Mouse (Mus musculus) heart, postnatal 0 days (tissue): ENCODE data around the gene Gzmm. TPM values are rescaled to one million over a fixed set of nuclear protein-coding genes. Genes with fewer than 3 reads are reported as not detected.

Source experiments
- ATAC-seq: fragments of 200-750 bp; cut with Nextera tagmentation; 2 replicates; pipeline ENCODE4 v1.8.0; 2017; ENCODE audit warnings: low read depth, moderate number of reproducible peaks, moderate library complexity; ENCODE audit not compliant: insufficient read depth
- DNase-seq: peaks from one replicate; pipeline ENCODE4 v3.0.0-alpha.2; 2016; ENCODE audit warnings: low spot score
- H3K27ac ChIP-seq: fragments of 300-500 bp; sonication (generic); 2 replicates; pipeline ENCODE4 v1.5.1; 2014; ENCODE audit warnings: low read depth, mild to moderate bottlenecking
- H3K27me3 ChIP-seq: fragments of 300-500 bp; sonication (generic); 2 replicates; pipeline ENCODE4 v1.6.1; 2014; ENCODE audit warnings: low read length, mixed read lengths; ENCODE audit not compliant: control insufficient read depth, insufficient read depth
- H3K36me3 ChIP-seq: fragments of 300-500 bp; sonication (generic); replicated peaks from 2 replicates; pipeline ENCODE4 v1.6.1; 2014; ENCODE audit warnings: low read length, mixed read lengths; ENCODE audit not compliant: control insufficient read depth, insufficient read depth
- H3K4me1 ChIP-seq: fragments of 300-500 bp; sonication (generic); 2 replicates; pipeline ENCODE4 v1.6.1; 2014; ENCODE audit warnings: antibody characterized with exemption; ENCODE audit not compliant: control insufficient read depth, insufficient read depth
- H3K4me2 ChIP-seq: fragments of 300-500 bp; sonication (generic); 2 replicates; pipeline ENCODE4 v1.6.1; 2014; ENCODE audit warnings: low read depth, mild to moderate bottlenecking, low read length, moderate library complexity
- H3K4me3 ChIP-seq: fragments of 300-500 bp; sonication (generic); 2 replicates; pipeline ENCODE4 v1.5.1; 2014; ENCODE audit warnings: low read depth, low read length
- H3K9ac ChIP-seq: fragments of 300-500 bp; sonication (generic); replicated peaks from 2 replicates; pipeline ENCODE4 v1.6.1; 2014; ENCODE audit warnings: low read depth, low read length, mixed read lengths
- H3K9me3 ChIP-seq: fragments of 300-500 bp; sonication (generic); replicated peaks from 2 replicates; pipeline ENCODE4 v1.6.1; 2016; ENCODE audit warnings: low read length; ENCODE audit not compliant: control insufficient read depth
- CTCF ChIP-seq: IDR thresholded peaks from 2 replicates; pipeline ENCODE4 v1.5.1; 2016; ENCODE audit warnings: antibody characterized with exemption, control low read depth, low read depth
- EP300 ChIP-seq: IDR thresholded peaks from 2 replicates; pipeline ENCODE4 v1.6.1; 2016; ENCODE audit warnings: antibody characterized with exemption, low read depth
- WGBS: fragments of 180-500 bp; shearing (Covaris S2); extraction: QIAGEN DNeasy Blood & Tissue Kit; methylation state at CpG from one replicate; pipeline ENCODE4 v1.1.7; 2014; 5-methylcytosine and 5-hydroxymethylcytosine counted together
- polyA plus RNA-seq: library from polyadenylated mRNA; unstranded; fragments of >200 nt; fragmentation: Nextera tagmentation; extraction: Ambion mirVana; gene quantifications from 2 replicates; pipeline ENCODE4 v1.2.1, GENCODE M21; 2015
- total RNA-seq: library from RNA; depleted of rRNA; stranded (reverse); fragments of >200 nt; gene quantifications from 2 replicates; pipeline ENCODE4 v1.2.3, GENCODE M21; 2014; ENCODE audit warnings: low replicate concordance

Gene Gzmm
- total and polyA plus RNA-seq, 2 experiments from 2014 or later = 2.4 to 2.8 TPM

DNA sequence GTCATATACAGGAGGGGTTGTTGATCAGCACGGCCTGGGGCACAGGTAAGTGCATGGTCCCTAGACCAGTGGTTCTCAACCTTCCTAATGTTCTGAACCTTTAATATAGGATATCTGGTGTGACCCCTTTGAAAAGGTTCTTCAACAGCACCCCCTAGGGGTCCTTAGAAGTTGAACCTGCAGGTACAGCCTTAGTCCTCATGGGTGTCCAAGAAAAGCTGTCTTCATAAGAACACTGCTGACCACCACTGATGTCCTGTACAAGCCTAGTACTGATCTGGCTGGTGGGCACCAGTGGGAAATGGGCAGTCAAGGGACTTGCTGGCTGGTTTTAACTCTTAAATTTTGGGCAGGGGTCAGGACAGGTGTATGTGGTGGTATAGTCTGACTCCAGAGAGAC, 23.2 kb downstream of the Gzmm start:
- Histone ChIP-seq H3K9me3 (no peaks in the 10 kb centered on the region), H3K36me3 (peaks cover 30% of the 10 kb centered on the region), H3K4me3 (no peak overlapping the region), H3K4me1 (peaks cover 17% of the 10 kb centered on the region), H3K27me3 (peaks cover 25% of the 10 kb centered on the region), H3K27ac (no peak overlapping the region), H3K9ac (no peak overlapping the region), H3K4me2 (no peak overlapping the region)
- 65% methylated on average over 1 of the region's 1 CpGs for WGBS
- ATAC-seq = peak; percentile 6; the same call in 1 of the 2 replicates
- peak; percentile 20; the same call in 1 of the 2 replicates for TF ChIP-seq CTCF
- no peak for TF ChIP-seq EP300
- DNase-seq = no peak

DNA sequence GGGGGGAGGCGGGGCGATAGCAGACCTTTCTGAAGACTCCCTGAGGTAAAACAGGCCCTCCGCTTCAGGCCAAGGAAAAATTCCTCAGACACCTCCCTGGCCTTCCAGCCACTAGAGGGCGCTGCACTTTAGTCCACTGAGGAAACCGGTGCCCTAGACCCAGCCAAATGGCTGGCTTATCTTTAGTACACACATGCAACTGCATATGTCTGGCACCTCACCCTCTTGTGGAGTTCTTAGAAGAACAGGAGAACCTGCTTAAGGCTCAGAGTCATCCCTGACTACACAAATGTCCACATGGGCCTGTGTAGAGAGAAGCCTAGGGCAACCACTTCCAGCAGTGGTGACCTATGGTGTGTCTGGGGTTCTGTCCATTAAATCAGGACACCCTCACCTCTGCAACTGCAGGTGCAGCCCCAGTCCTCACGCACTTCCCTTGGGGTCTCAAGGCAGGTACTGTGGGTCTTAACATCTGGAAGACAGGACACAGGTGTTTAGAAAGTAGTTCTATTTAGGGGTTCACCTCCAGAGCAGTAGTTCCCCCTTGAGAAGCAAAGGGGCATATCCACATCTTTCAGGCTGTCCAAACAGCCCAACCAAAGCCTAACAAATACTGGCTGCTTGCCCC, 23.8 kb downstream of the Gzmm start:
- Histone ChIP-seq H3K27ac (no peak overlapping the region), H3K4me3 (no peak overlapping the region), H3K9me3 (no peaks in the 10 kb centered on the region), H3K36me3 (peaks cover 30% of the 10 kb centered on the region), H3K4me2 (no peak overlapping the region), H3K4me1 (peaks cover 19% of the 10 kb centered on the region), H3K9ac (no peak overlapping the region), H3K27me3 (peaks cover 31% of the 10 kb centered on the region)
- TF ChIP-seq EP300 (no peak), CTCF (peak; percentile 76)
- DNase-seq = peak; percentile 85
- peak; percentile 50 for ATAC-seq
- WGBS = 12% methylated on average over 5 of the region's 6 CpGs

- Histone ChIP-seq H3K36me3 (peaks cover 27% of the 10 kb centered on the region), H3K9ac (no peak overlapping the region), H3K9me3 (no peaks in the 10 kb centered on the region), H3K4me3 (no peak overlapping the region), H3K27ac (no peak overlapping the region), H3K4me2 (no peak overlapping the region), H3K4me1 (peaks cover 20% of the 10 kb centered on the region), H3K27me3 (peaks cover 36% of the 10 kb centered on the region)
- ATAC-seq (no peak), DNase-seq (no peak)
- no peak for TF ChIP-seq EP300
- no peak for TF ChIP-seq CTCF
- WGBS = 11% methylated on average over 1 of the region's 1 CpGs
Measured at GRCm38 (mm10) chr10:79713163-79713562, 24.3 kb downstream of the Gzmm start.

DNA sequence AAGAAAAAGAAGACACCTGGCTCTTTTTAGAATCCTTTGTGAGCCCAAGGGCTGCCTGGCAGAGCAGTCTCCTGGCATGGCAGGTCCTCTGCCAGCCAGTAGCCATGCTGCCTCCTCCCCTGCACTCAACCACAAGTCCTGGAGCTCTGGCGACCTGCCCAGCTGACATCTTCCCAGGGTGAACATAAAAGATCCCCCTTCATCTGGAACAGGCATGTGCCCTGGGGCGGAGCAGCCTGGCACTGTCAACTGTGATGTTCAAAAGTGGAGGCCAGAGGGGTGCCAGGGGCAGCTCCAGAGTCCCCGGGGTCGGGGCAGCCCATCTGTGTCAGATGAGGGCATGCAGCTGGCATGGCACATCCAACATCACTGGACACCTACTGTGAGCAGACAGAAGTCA, 26.2 kb downstream of the Gzmm start:
- Histone ChIP-seq H3K27me3 (peaks cover 48% of the 10 kb centered on the region), H3K9ac (no peak overlapping the region), H3K4me1 (peaks cover 14% of the 10 kb centered on the region), H3K4me3 (no peak overlapping the region), H3K4me2 (no peak overlapping the region), H3K36me3 (peaks cover 21% of the 10 kb centered on the region), H3K9me3 (no peaks in the 10 kb centered on the region), H3K27ac (no peak overlapping the region)
- ATAC-seq = no peak
- no peak for DNase-seq
- no peak for TF ChIP-seq CTCF
- no peak for TF ChIP-seq EP300
- WGBS = 54% methylated on average over 4 of the region's 4 CpGs

- Histone ChIP-seq H3K9ac (no peak within 1 kb of the TSS), H3K4me1 (peaks cover 13% of the 10 kb centered on the region; the same call in 1 of the 2 replicates), H3K36me3 (peaks cover 7% of the 10 kb centered on the region), H3K4me2 (peak within 1 kb of the TSS; percentile 95), H3K27me3 (peaks cover 52% of the 10 kb centered on the region), H3K4me3 (peak within 1 kb of the TSS; percentile 69), H3K27ac (no peak within 1 kb of the TSS), H3K9me3 (no peaks in the 10 kb centered on the region)
- DNase-seq (no peak), ATAC-seq (peak; percentile 15; the same call in 1 of the 2 replicates)
- TF ChIP-seq CTCF = no peak
- TF ChIP-seq EP300 = no peak
- 1% methylated on average over 36 of the region's 91 CpGs for WGBS
Measured at GRCm38 (mm10) chr10:79716254-79716987, 27.6 kb downstream of the Gzmm start, which contains the start of gene Hcn2. Hcn2 (plus strand) TSS chr10:79716634.
